Mouse (Mus musculus): ENCODE measurements around the gene D630003M21Rik.

- TF ChIP-seq POLR2A (IDR thresholded peaks at IDR 0.05; ENCODE audit: low read depth, low read length), result no peak
- no peak for TF ChIP-seq CTCF (IDR thresholded peaks at IDR 0.05; ENCODE audit: extremely low read depth, insufficient read length, insufficient replicate concordance, low read depth, low read length)
Observed at GRCm38 (mm10) chr2:158276878-158277277, 47.9 kb upstream of the D630003M21Rik start.

All from small intestine, adult 2 months (tissue).